Mouse (Mus musculus) inflammation-experienced regulatory T-cells, adult 16 weeks (primary cell): ENCODE measurements around the gene Olfr809. TPM values are rescaled to one million over a fixed set of nuclear protein-coding genes. Genes with fewer than 3 reads are reported as not detected.

Experiments
- polyA plus RNA-seq: library from polyadenylated mRNA; unstranded; fragments of 100-300 nt; shearing (Covaris generic); gene quantifications from one replicate; pipeline ENCODE4 v1.2.1, GENCODE M21; 2017

Gene Olfr809
- polyA plus RNA-seq = not detected

GRCm38 (mm10) chr10:129774338-129774737 is at the start of gene Olfr809:
TSS of gene Olfr809 (plus strand) at chr10:129774638.

GRCm38 (mm10) chr10:129729275-129729674 is 45.2 kb upstream of the Olfr809 start, which contains the start of gene Olfr805:
TSS of gene Olfr805 (minus strand) at chr10:129729375.

DNA sequence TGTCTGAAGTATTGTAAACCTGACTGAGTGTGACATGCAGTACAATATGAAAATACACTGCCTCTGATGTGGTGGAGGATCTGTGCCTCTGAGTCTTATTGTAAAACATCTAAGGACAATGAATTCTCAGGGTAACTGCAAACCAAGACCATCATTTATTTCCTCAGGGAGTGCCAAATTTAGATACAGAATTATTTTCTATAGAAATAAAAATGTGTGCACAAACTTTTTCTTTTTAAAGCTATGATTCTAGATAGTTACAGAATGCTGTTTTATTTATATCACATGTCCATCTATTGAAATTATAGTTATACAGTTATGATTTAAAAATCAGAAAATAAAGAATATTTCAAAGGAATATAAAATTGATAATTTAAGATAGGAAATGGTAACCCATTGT is 32.6 kb upstream of the Olfr809 start, which contains the start of gene Olfr806:
TSS of gene Olfr806 (minus strand) at position 101 of the 400 bp plus-strand sequence.

DNA sequence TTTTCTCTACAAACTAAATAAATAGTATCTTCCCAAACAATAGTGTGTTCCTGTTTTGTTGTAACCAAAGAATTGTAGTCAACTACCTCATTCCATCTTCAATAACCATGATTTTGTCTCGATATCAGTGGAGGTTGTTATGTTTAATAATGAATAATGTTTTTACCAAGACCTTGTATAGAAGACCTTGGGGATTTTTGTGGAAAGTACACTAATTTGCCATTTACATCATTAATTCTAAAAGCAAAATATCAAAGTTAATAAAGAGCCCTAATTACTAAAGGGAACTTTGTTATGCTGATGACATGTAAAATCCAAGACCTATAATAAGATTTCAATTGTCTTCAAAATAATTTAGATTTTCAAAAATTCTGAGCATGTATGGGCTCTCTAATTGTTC is 16.7 kb upstream of the Olfr809 start, which contains the start of gene Olfr807:
TSS of gene Olfr807 (minus strand) at position 101 of the 400 bp plus-strand sequence.

DNA sequence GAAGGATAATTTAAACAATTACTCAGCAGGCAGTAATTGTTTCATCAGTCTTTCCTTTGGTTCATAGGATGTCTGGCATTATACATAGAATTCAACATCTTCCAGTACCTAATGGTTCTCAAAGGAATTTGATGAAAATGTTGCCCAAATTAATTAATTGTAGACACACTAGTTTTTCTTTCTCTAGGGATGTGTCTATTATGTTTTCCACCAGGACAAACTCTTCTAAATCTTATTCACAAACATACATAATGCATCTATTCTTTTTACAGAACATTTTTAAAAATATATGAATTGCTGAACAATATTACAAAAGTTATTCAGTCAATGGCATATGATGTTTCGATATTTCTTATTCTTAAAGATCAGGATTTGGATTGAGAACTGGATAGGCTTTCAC is 9.3 kb upstream of the Olfr809 start, which contains the start of gene Olfr808:
TSS of gene Olfr808 (plus strand) at position 301 of the 400 bp plus-strand sequence.

GRCm38 (mm10) chr10:129794817-129795216 is 20.4 kb downstream of the Olfr809 start, which contains the start of gene Olfr810:
TSS of gene Olfr810 (minus strand) at chr10:129794917.

GRCm38 (mm10) chr10:129804296-129804695 is 29.9 kb downstream of the Olfr809 start, which contains the start of gene Olfr811:
TSS of gene Olfr811 (minus strand) at chr10:129804396.

Other genes starting within 250 kb of the Olfr809 start
- gene Olfr792, start 235.5 kb upstream of the Olfr809 start, polyA plus RNA-seq = not detected
- gene Olfr794, start 207.0 kb upstream of the Olfr809 start, polyA plus RNA-seq = not detected
- not detected for gene Olfr796, start 162.1 kb upstream of the Olfr809 start, polyA plus RNA-seq
- gene Olfr798, start 146.7 kb upstream of the Olfr809 start, polyA plus RNA-seq = not detected
- not detected for gene Olfr799, start 137.2 kb upstream of the Olfr809 start, polyA plus RNA-seq
- not detected for gene Olfr800, start 116.9 kb upstream of the Olfr809 start, polyA plus RNA-seq
- not detected for gene Olfr801, start 100.8 kb upstream of the Olfr809 start, polyA plus RNA-seq
- not detected for gene Olfr802, start 86.5 kb upstream of the Olfr809 start, polyA plus RNA-seq
- gene Olfr803, start 80.4 kb upstream of the Olfr809 start, polyA plus RNA-seq = not detected
- gene Olfr804, start 71.4 kb upstream of the Olfr809 start, polyA plus RNA-seq = not detected
- gene Olfr805, start 45.3 kb upstream of the Olfr809 start, polyA plus RNA-seq = not detected
- not detected for gene Olfr806, start 32.7 kb upstream of the Olfr809 start, polyA plus RNA-seq
- gene Olfr807, start 16.8 kb upstream of the Olfr809 start, polyA plus RNA-seq = not detected
- not detected for gene Olfr808, start 9.2 kb upstream of the Olfr809 start, polyA plus RNA-seq
- not detected for gene Olfr810, start 20.3 kb downstream of the Olfr809 start, polyA plus RNA-seq
- not detected for gene Olfr811, start 29.8 kb downstream of the Olfr809 start, polyA plus RNA-seq
- not detected for gene Olfr812, start 71.5 kb downstream of the Olfr809 start, polyA plus RNA-seq
- not detected for gene Olfr813, start 80.7 kb downstream of the Olfr809 start, polyA plus RNA-seq
- gene Olfr814, start 105.2 kb downstream of the Olfr809 start, polyA plus RNA-seq = not detected
- not detected for gene Olfr815, start 131.2 kb downstream of the Olfr809 start, polyA plus RNA-seq
- not detected for gene Olfr816, start 141.0 kb downstream of the Olfr809 start, polyA plus RNA-seq
- gene Olfr818, start 174.5 kb downstream of the Olfr809 start, polyA plus RNA-seq = not detected
- gene Olfr819, start 192.6 kb downstream of the Olfr809 start, polyA plus RNA-seq = not detected
- not detected for gene Olfr247, start 201.5 kb downstream of the Olfr809 start, polyA plus RNA-seq
- gene Gm10310, start 210.4 kb downstream of the Olfr809 start, polyA plus RNA-seq = not detected
- not detected for gene Olfr820, start 238.0 kb downstream of the Olfr809 start, polyA plus RNA-seq